Mouse (Mus musculus) yolk sac, embryonic 10.5 days (tissue): ENCODE data around the gene Map3k7.
A peak's percentile ranks its signal among the peaks of the same experiment; 100 is the strongest.

Source experiments
- DNase-seq: peaks from one replicate; pipeline ENCODE4 v3.0.0-alpha.2; 2017; ENCODE audit warnings: low spot score

Map3k7 gene

GRCm38 (mm10) chr4:31963354-31964193 is at the start of gene Map3k7:
Gene Map3k7 (plus strand): TSS chr4:31964097.
- DNase-seq = peak; percentile 93

GRCm38 (mm10) chr4:31915114-31915513 is 48.8 kb upstream of the Map3k7 start:
- DNase-seq = no peak

GRCm38 (mm10) chr4:31918717-31919116 is 45.2 kb upstream of the Map3k7 start:
- DNase-seq = no peak

GRCm38 (mm10) chr4:31922215-31922614 is 41.7 kb upstream of the Map3k7 start:
- no peak for DNase-seq

GRCm38 (mm10) chr4:31923437-31923836 is 40.5 kb upstream of the Map3k7 start:
- no peak for DNase-seq

- peak; percentile 10 for DNase-seq
Measured at GRCm38 (mm10) chr4:31924301-31925185, 39.4 kb upstream of the Map3k7 start.

- no peak for DNase-seq
Measured at GRCm38 (mm10) chr4:31933171-31933570, 30.7 kb upstream of the Map3k7 start.

GRCm38 (mm10) chr4:31935831-31936306 is 28.0 kb upstream of the Map3k7 start:
- DNase-seq = no peak

- DNase-seq = no peak
Measured at GRCm38 (mm10) chr4:31936358-31936757, 27.5 kb upstream of the Map3k7 start.

GRCm38 (mm10) chr4:31936911-31937375 is 27.0 kb upstream of the Map3k7 start:
- no peak for DNase-seq

- peak; percentile 28 for DNase-seq
Measured at GRCm38 (mm10) chr4:31937376-31938281, 26.3 kb upstream of the Map3k7 start.

- DNase-seq = no peak
Measured at GRCm38 (mm10) chr4:31938416-31939106, 25.3 kb upstream of the Map3k7 start.

- no peak for DNase-seq
Measured at GRCm38 (mm10) chr4:31941616-31942015, 22.3 kb upstream of the Map3k7 start.

GRCm38 (mm10) chr4:31943045-31943444 is 20.9 kb upstream of the Map3k7 start:
- DNase-seq = no peak

- no peak for DNase-seq
Measured at GRCm38 (mm10) chr4:31964194-31964875, 438 bp downstream of the Map3k7 start.

GRCm38 (mm10) chr4:31965208-31965607 is 1.3 kb downstream of the Map3k7 start:
- DNase-seq = no peak

- DNase-seq = no peak
Measured at GRCm38 (mm10) chr4:31971437-31971836, 7.5 kb downstream of the Map3k7 start.

- no peak for DNase-seq
Measured at GRCm38 (mm10) chr4:31972181-31972580, 8.3 kb downstream of the Map3k7 start.

- DNase-seq = no peak
Measured at GRCm38 (mm10) chr4:31975260-31975950, 11.5 kb downstream of the Map3k7 start.

GRCm38 (mm10) chr4:31981863-31982262 is 18.0 kb downstream of the Map3k7 start:
- DNase-seq = no peak
